Mouse (Mus musculus) myocyte (in vitro differentiated cells): ENCODE results near the gene Fam131a.

Experiments
- CEBPB ChIP-seq: IDR thresholded peaks from 2 replicates; pipeline ENCODE4 v1.6.1; 2011; ENCODE audit warnings: mild to moderate bottlenecking, moderate library complexity; ENCODE audit not compliant: poor library complexity, insufficient read depth, severe bottlenecking
- MAX ChIP-seq: IDR thresholded peaks from one replicate; pipeline ENCODE4 v1.6.1; 2011; ENCODE audit warnings: low read depth, mild to moderate bottlenecking, control low read depth
- POLR2A ChIP-seq: IDR thresholded peaks from one replicate; pipeline ENCODE4 v1.6.1; 2011; ENCODE audit warnings: low read depth, mild to moderate bottlenecking, control low read depth, moderate library complexity; ENCODE audit not compliant: insufficient read length

DNA sequence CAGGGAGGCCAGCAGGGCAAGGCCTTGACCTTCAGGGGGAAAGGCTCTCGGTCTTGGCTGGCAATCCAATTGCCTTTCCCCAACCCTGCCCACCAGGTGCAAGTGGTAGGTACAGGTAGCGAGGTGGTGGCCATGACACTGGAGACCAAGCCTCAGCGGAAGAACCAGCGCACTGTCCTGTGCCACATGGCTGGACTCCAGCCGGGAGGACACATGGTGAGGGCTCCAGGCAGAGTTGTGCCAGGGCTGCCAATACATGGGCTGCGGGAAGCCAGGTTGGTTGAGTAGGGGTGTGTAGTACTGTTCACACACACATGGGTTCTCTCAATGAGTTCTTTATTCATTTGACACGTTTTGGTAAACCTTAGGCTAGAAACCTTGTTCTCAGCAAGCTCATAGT is 43.1 kb downstream of the Fam131a start:
- no peak for TF ChIP-seq CEBPB
- no peak for TF ChIP-seq POLR2A
- TF ChIP-seq MAX, result no peak
